Mouse (Mus musculus) liver, embryonic 13.5 days (tissue): ENCODE results near the gene Gsdmc4. TPM values are rescaled to one million over a fixed set of nuclear protein-coding genes. Genes with fewer than 3 reads are reported as not detected.
"Not testable (repeated sequence)": the region's sequence is repeated elsewhere in the genome, so short reads cannot be mapped to it uniquely, and the experiment has no call there.

Experiments used
- ATAC-seq: fragments of 200-750 bp; cut with Nextera tagmentation; 2 replicates; pipeline ENCODE4 v1.8.0; 2017; ENCODE audit warnings: low read depth, mild to moderate bottlenecking, moderate number of reproducible peaks, moderate library complexity
- DNase-seq: peaks from one replicate; pipeline ENCODE4 v3.0.0; 2022
- H3K27ac ChIP-seq: fragments of 300-500 bp; sonication (generic); 2 replicates; pipeline ENCODE4 v1.5.1; 2015; ENCODE audit warnings: moderate library complexity, mild to moderate bottlenecking, inconsistent platforms
- H3K27me3 ChIP-seq: fragments of 300-500 bp; sonication (generic); 2 replicates; pipeline ENCODE4 v1.6.1; 2015; ENCODE audit warnings: mild to moderate bottlenecking, inconsistent platforms
- H3K36me3 ChIP-seq: fragments of 300-500 bp; sonication (generic); 2 replicates; pipeline ENCODE4 v1.6.1; 2015; ENCODE audit warnings: mild to moderate bottlenecking, inconsistent platforms
- H3K4me1 ChIP-seq: fragments of 300-500 bp; sonication (generic); replicated peaks from 2 replicates; pipeline ENCODE4 v1.6.1; 2015; ENCODE audit warnings: inconsistent platforms
- H3K4me2 ChIP-seq: fragments of 300-500 bp; sonication (generic); 2 replicates; pipeline ENCODE4 v1.6.1; 2015; ENCODE audit warnings: inconsistent platforms, mild to moderate bottlenecking, moderate library complexity
- H3K4me3 ChIP-seq: fragments of 300-500 bp; sonication (generic); replicated peaks from 2 replicates; pipeline ENCODE4 v1.5.1; 2015; ENCODE audit warnings: mild to moderate bottlenecking, inconsistent platforms
- H3K9ac ChIP-seq: fragments of 300-500 bp; sonication (generic); 2 replicates; pipeline ENCODE4 v1.6.1; 2015; ENCODE audit warnings: mild to moderate bottlenecking, inconsistent platforms
- H3K9me3 ChIP-seq: fragments of 300-500 bp; sonication (generic); replicated peaks from 2 replicates; pipeline ENCODE4 v1.6.1; 2016; ENCODE audit warnings: inconsistent platforms
- WGBS: fragments of 180-500 bp; shearing (Covaris S2); methylation state at CpG from one replicate; pipeline ENCODE4 v1.1.7; 2015; ENCODE audit not compliant: insufficient replicate concordance; 5-methylcytosine and 5-hydroxymethylcytosine counted together
- polyA plus RNA-seq: library from polyadenylated mRNA; unstranded; fragments of >200 nt; fragmentation: Nextera tagmentation; extraction: Ambion mirVana; gene quantifications from 2 replicates; pipeline ENCODE4 v1.2.1, GENCODE M21; 2015

Gsdmc4 gene
- polyA plus RNA-seq, result not detected in 2 replicates

GRCm38 (mm10) chr15:63912197-63912596 is at the start of gene Gsdmc4:
Gene Gsdmc4, minus strand, starts transcription at chr15:63912297.
- not testable (repeated sequence) for H3K9me3 ChIP-seq, H3K4me3 ChIP-seq, H3K9ac ChIP-seq, H3K27ac ChIP-seq, DNase-seq, H3K4me1 ChIP-seq, H3K36me3 ChIP-seq, H3K27me3 ChIP-seq, ATAC-seq, H3K4me2 ChIP-seq
- WGBS, result 58% methylated on average over 2 of the region's 2 CpGs

DNA sequence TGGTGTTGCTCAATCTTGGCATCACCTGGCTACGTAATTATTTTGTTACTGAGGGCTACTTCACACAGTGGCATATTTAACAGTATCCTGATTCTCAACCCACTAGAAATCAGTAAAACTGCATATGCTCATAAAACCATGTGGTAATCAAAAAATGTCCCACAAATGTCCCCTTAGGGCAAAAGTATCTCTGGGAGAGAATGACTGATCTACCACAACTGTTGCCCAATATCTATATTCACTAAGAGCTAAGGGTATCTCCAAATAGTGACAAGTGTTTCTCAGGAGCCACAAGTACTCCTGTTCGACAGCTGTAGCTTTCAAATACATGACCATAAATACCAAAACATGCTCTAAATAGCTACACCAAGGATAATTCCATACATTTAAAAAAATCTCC is 48.4 kb upstream of the Gsdmc4 start:
- no peak for ATAC-seq
- 82% methylated on average over 2 of the region's 2 CpGs for WGBS
- H3K9me3 ChIP-seq, result no peaks in the 10 kb centered on the region

GRCm38 (mm10) chr15:63957553-63957952 is 45.5 kb upstream of the Gsdmc4 start:
- ATAC-seq (no peak), DNase-seq (no peak)
- H3K4me1 ChIP-seq, result no peaks in the 10 kb centered on the region; the same call in 1 of the 2 replicates
- H3K4me2 ChIP-seq, result no peak overlapping the region
- H3K27me3 ChIP-seq, result no peaks in the 10 kb centered on the region
- H3K27ac ChIP-seq, result no peak overlapping the region
- no peak overlapping the region for H3K4me3 ChIP-seq
- no peak overlapping the region for H3K9ac ChIP-seq
- no peaks in the 10 kb centered on the region for H3K36me3 ChIP-seq
- H3K9me3 ChIP-seq, result no peaks in the 10 kb centered on the region

More for the DNA sequence above, 48.4 kb upstream of the Gsdmc4 start:
- H3K4me3 ChIP-seq, result no peak overlapping the region
- DNase-seq, result no peak
- H3K27me3 ChIP-seq, result no peaks in the 10 kb centered on the region
- H3K4me2 ChIP-seq, result no peak overlapping the region
- no peaks in the 10 kb centered on the region; the same call in 1 of the 2 replicates for H3K4me1 ChIP-seq
- no peaks in the 10 kb centered on the region for H3K36me3 ChIP-seq
- no peak overlapping the region for H3K9ac ChIP-seq
- no peak overlapping the region for H3K27ac ChIP-seq

DNA sequence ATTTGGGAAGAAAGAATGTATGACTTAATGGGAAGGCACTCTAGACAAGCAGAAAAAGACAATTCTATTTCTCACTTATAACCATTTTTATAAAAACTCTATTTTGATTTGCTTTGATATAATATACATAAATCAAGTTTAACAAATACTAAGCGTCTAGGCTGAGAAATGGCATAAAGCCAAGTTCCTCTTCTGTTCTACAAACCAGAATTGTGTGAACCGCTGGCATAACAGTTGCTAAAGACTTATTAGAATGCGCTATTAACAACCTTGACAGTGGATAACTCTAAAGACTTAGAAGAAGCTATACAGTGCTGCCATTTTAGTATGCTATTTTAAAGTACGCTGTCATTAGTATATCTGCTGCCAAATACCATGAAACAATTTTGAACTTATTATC is 41.2 kb upstream of the Gsdmc4 start:
- 80% methylated on average over 4 of the region's 4 CpGs for WGBS
- H3K4me2 ChIP-seq, result no peak overlapping the region
- H3K9ac ChIP-seq, result no peak overlapping the region
- no peaks in the 10 kb centered on the region for H3K9me3 ChIP-seq
- ATAC-seq (no peak), DNase-seq (no peak)
- H3K27ac ChIP-seq, result no peak overlapping the region
- H3K4me3 ChIP-seq, result no peak overlapping the region
- no peaks in the 10 kb centered on the region for H3K4me1 ChIP-seq
- no peaks in the 10 kb centered on the region for H3K27me3 ChIP-seq
- peaks cover 3% of the 10 kb centered on the region; the same call in 1 of the 2 replicates for H3K36me3 ChIP-seq

DNA sequence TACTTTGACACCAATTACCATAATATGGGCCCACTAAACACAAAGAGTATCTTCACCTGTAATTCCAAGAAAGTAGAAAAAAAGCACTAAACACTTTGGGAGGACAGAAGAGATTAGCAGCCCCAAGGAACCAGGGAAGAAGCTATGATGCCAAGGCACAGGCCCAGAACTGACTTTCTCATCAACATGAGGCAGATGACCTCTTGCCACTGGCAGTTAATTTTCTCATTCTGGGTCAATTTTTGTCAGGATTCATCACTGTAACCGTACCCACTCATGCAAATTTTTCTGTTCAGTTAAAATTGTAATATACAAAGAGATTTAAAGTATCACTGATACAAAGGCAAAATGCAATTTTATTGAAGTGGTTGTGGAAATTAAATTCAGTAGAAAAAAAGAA is 29.1 kb upstream of the Gsdmc4 start:
- Histone ChIP-seq H3K27me3 (no peaks in the 10 kb centered on the region), H3K4me2 (no peak overlapping the region), H3K36me3 (peaks cover 36% of the 10 kb centered on the region), H3K4me1 (no peaks in the 10 kb centered on the region), H3K9me3 (no peaks in the 10 kb centered on the region), H3K4me3 (no peak overlapping the region), H3K27ac (no peak overlapping the region), H3K9ac (no peak overlapping the region)
- 87% methylated on average over 1 of the region's 1 CpGs for WGBS
- ATAC-seq, result no peak
- DNase-seq, result no peak

GRCm38 (mm10) chr15:63932656-63933055 is 20.6 kb upstream of the Gsdmc4 start:
- no peaks in the 10 kb centered on the region for H3K9me3 ChIP-seq
- H3K27ac ChIP-seq, result no peak overlapping the region
- H3K4me1 ChIP-seq, result no peaks in the 10 kb centered on the region
- DNase-seq, result no peak
- no peak overlapping the region for H3K9ac ChIP-seq
- H3K4me3 ChIP-seq, result no peak overlapping the region
- peaks cover 42% of the 10 kb centered on the region for H3K36me3 ChIP-seq
- WGBS, result 75% methylated on average over 1 of the region's 1 CpGs
- H3K4me2 ChIP-seq, result no peak overlapping the region
- H3K27me3 ChIP-seq, result no peaks in the 10 kb centered on the region
- ATAC-seq, result no peak

GRCm38 (mm10) chr15:63931404-63931803 is 19.3 kb upstream of the Gsdmc4 start:
- H3K4me2 ChIP-seq, result no peak overlapping the region
- WGBS, result 83% methylated on average over 1 of the region's 1 CpGs
- H3K27me3 ChIP-seq, result no peaks in the 10 kb centered on the region
- no peaks in the 10 kb centered on the region for H3K4me1 ChIP-seq
- H3K9me3 ChIP-seq, result no peaks in the 10 kb centered on the region
- no peak overlapping the region for H3K4me3 ChIP-seq
- no peak overlapping the region for H3K9ac ChIP-seq
- peaks cover 37% of the 10 kb centered on the region for H3K36me3 ChIP-seq
- H3K27ac ChIP-seq, result no peak overlapping the region
- ATAC-seq (no peak), DNase-seq (no peak)

GRCm38 (mm10) chr15:63930107-63931041 is 18.3 kb upstream of the Gsdmc4 start:
- Histone ChIP-seq H3K27me3 (no peaks in the 10 kb centered on the region), H3K4me2 (no peak overlapping the region), H3K4me1 (no peaks in the 10 kb centered on the region), H3K4me3 (no peak overlapping the region), H3K36me3 (peaks cover 37% of the 10 kb centered on the region), H3K9ac (no peak overlapping the region), H3K9me3 (no peaks in the 10 kb centered on the region), H3K27ac (no peak overlapping the region)
- ATAC-seq (no peak), DNase-seq (no peak)
- 79% methylated on average over 18 of the region's 18 CpGs for WGBS

- Histone ChIP-seq H3K9ac (no peak overlapping the region), H3K27me3 (no peaks in the 10 kb centered on the region), H3K36me3 (peaks cover 18% of the 10 kb centered on the region), H3K27ac (no peak overlapping the region), H3K4me1 (no peaks in the 10 kb centered on the region), H3K4me3 (no peak overlapping the region), H3K9me3 (no peaks in the 10 kb centered on the region), H3K4me2 (no peak overlapping the region)
- no peak for ATAC-seq
- WGBS, result 71% methylated on average over 3 of the region's 3 CpGs
- no peak for DNase-seq
These were observed 14.1 kb upstream of the Gsdmc4 start for GRCm38 (mm10) chr15:63926201-63926600.

DNA sequence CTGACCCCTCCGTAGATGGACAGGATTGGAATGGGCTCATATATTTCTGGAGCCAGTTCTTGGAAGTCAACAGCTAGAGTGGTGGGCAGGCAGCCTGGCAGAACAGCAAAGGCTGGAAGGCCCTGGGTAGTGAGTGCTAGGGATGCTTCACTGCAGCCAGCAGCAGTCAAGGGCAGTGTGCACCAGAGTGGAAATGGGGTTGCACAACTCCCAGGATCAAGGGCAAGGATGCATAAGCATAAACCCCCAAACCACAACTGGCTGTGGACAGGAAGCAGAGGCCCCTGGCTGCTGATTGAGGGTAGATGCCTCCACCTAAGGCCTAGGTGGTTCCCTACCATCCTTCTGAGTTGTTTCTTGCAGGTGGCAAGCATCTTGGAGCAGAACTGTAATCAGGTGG is 12.4 kb upstream of the Gsdmc4 start:
- no peak for ATAC-seq
- Histone ChIP-seq H3K27ac (no peak overlapping the region), H3K9ac (no peak overlapping the region), H3K4me1 (no peaks in the 10 kb centered on the region), H3K4me3 (no peak overlapping the region), H3K9me3 (no peaks in the 10 kb centered on the region), H3K36me3 (peaks cover 9% of the 10 kb centered on the region; the same call in 1 of the 2 replicates), H3K4me2 (no peak overlapping the region), H3K27me3 (no peaks in the 10 kb centered on the region)
- no peak for DNase-seq
- 73% methylated on average over 1 of the region's 1 CpGs for WGBS

DNA sequence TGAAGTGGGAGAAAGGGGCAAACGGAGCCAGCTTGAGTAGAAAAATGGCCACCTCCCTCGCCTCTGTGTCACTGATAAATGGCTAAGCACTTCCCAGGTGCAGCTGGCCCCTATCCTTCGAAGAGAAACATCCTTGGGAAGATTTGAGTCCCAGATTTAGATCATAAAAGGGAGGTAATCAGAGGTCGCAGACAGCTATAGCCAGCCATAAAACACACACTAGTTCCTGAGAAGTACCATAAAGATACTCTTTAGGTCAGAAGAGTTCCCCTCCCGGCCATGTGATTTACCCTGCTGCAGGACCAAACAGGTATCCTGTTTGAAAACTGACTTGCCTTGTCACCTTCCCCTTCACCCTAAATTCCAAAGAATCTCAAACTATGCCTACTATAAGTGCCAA is 9.5 kb upstream of the Gsdmc4 start:
- H3K4me1 ChIP-seq, H3K4me3 ChIP-seq, H3K27ac ChIP-seq, H3K9ac ChIP-seq, DNase-seq, H3K9me3 ChIP-seq, H3K36me3 ChIP-seq, H3K4me2 ChIP-seq, ATAC-seq, H3K27me3 ChIP-seq: not testable (repeated sequence)
- 34% methylated on average over 2 of the region's 5 CpGs for WGBS

DNA sequence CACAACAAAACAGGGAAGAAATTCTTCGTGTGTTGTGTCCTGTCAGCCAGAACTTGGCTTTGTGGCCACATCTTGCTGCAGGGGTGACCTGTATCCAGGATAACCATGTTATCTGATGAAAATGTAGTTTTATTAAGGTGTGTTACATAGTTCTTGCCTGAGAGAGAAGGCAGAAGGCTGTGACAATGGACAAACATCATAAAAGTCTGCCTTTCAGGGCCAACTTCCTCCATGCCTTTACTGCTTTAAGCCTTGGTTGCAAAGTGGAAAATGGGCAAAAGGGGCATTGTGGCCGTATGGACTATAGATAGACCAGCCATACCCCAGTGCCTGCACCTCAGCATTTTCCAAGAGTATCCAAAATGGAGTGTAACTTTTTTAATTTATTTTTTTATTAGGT is 7.6 kb upstream of the Gsdmc4 start:
- not testable (repeated sequence) for H3K4me2 ChIP-seq, H3K27me3 ChIP-seq, DNase-seq, ATAC-seq, H3K9ac ChIP-seq, H3K4me1 ChIP-seq, H3K4me3 ChIP-seq, H3K9me3 ChIP-seq, H3K36me3 ChIP-seq, H3K27ac ChIP-seq
- WGBS, result 42% methylated on average over 1 of the region's 2 CpGs
